Mouse (Mus musculus) heart, adult 2 months (tissue): Measurements from ENCODE around the gene A4galt. TPM values are rescaled to one million over a fixed set of nuclear protein-coding genes. Genes with fewer than 3 reads are reported as not detected.

Source experiments
- DNase-seq, 2 experiments: peaks; one replicate each; pipeline ENCODE4 v3.0.0; 2021
- H3K27ac ChIP-seq: fragments of 200-600 bp; 2 replicates; pipeline ENCODE4 v1.8.1; 2022
- H3K27me3 ChIP-seq: fragments of 200-500 bp; 2 replicates; pipeline ENCODE4 v1.6.1; 2012; ENCODE audit warnings: mild to moderate bottlenecking, low read length, inconsistent platforms, mixed read lengths; ENCODE audit not compliant: control insufficient read depth, insufficient read depth
- H3K36me3 ChIP-seq: fragments of 200-500 bp; 2 replicates; pipeline ENCODE4 v1.6.1; 2012; ENCODE audit warnings: low read length, inconsistent platforms; ENCODE audit not compliant: control insufficient read depth, insufficient read depth
- H3K4me1 ChIP-seq: fragments of 200-500 bp; 2 replicates; pipeline ENCODE4 v1.6.1; 2011; ENCODE audit warnings: low read length; ENCODE audit not compliant: control insufficient read depth, insufficient read depth
- H3K4me3 ChIP-seq: fragments of 200-600 bp; 2 replicates; pipeline ENCODE4 v1.8.1; 2022
- H3K79me2 ChIP-seq: fragments of 200-500 bp; replicated peaks from 2 replicates; pipeline ENCODE4 v1.6.1; 2012; ENCODE audit warnings: mild to moderate bottlenecking, inconsistent platforms, low read length, moderate library complexity, mixed read lengths; ENCODE audit not compliant: control insufficient read depth, insufficient read depth
- H3K9ac ChIP-seq: fragments of 200-500 bp; 2 replicates; pipeline ENCODE4 v1.6.1; 2012; ENCODE audit warnings: low read depth, mild to moderate bottlenecking, control low read depth, inconsistent platforms, low read length, mixed read lengths
- CTCF ChIP-seq: fragments of 200-600 bp; IDR thresholded peaks from 2 replicates; pipeline ENCODE4 v1.8.1; 2022; ENCODE audit warnings: antibody characterized with exemption, mild to moderate bottlenecking, moderate library complexity
- EP300 ChIP-seq: fragments of 200-500 bp; IDR thresholded peaks from 2 replicates; pipeline ENCODE4 v1.6.1; 2011; ENCODE audit warnings: low read depth, low read length, control low read depth; ENCODE audit not compliant: insufficient read depth
- POLR2A ChIP-seq: fragments of 200-500 bp; IDR thresholded peaks from 2 replicates; pipeline ENCODE4 v1.6.1; 2011; ENCODE audit warnings: mild to moderate bottlenecking, low read depth, low read length, control low read depth; ENCODE audit not compliant: insufficient read depth
- WGBS: fragments of 180-500 bp; shearing (Covaris S2); methylation state at CpG from one replicate; pipeline ENCODE4 v1.1.7; 2018; 5-methylcytosine and 5-hydroxymethylcytosine counted together
- intact Hi-C: fragments of 180-260 bp; cut with DNase I; formaldehyde crosslinking; loops from one replicate; pipeline ENCODE4 v1.15.1; 2025
- polyA plus RNA-seq: library from polyadenylated mRNA; depleted of rRNA; stranded (reverse); fragments of >200 nt; gene quantifications from 2 replicates; pipeline ENCODE4 v1.2.3, GENCODE M21; 2012
- total RNA-seq, 2 experiments: library from RNA; stranded (reverse); gene quantifications; 2 replicates each; pipeline ENCODE4 v1.2.3; 2021

The A4galt gene
- total and polyA plus RNA-seq, 3 experiments, result 5.2 to 14.9 (median 6.3) TPM

- Histone ChIP-seq H3K27me3 (no peaks in the 10 kb centered on the region), H3K4me1 (peaks cover 22% of the 10 kb centered on the region), H3K27ac (peak overlapping the region; percentile 40), H3K9ac (no peak overlapping the region), H3K79me2 (no peaks in the 10 kb centered on the region), H3K4me3 (no peak overlapping the region), H3K36me3 (peaks cover 2% of the 10 kb centered on the region; the same call in 1 of the 2 replicates)
- 54% methylated on average over 9 of the region's 9 CpGs for WGBS
- TF ChIP-seq POLR2A (no peak), EP300 (no peak), CTCF (no peak)
- intact Hi-C loops, result no loop called here
- peak in 1 of 2 experiments; percentile 31 for DNase-seq
These were observed 31.1 kb downstream of the A4galt start for GRCm38 (mm10) chr15:83220368-83221013.

GRCm38 (mm10) chr15:83215322-83216216, 36.0 kb downstream of the A4galt start:
- no peak for TF ChIP-seq EP300
- no peak for TF ChIP-seq POLR2A
- TF ChIP-seq CTCF, result no peak
- no peak overlapping the region for H3K9ac ChIP-seq
- WGBS, result 42% methylated on average over 5 of the region's 5 CpGs
- no peaks in the 10 kb centered on the region for H3K36me3 ChIP-seq
- no peaks in the 10 kb centered on the region for H3K27me3 ChIP-seq
- H3K4me3 ChIP-seq, result no peak overlapping the region
- peak overlapping the region; percentile 62 for H3K27ac ChIP-seq
- H3K79me2 ChIP-seq, result no peaks in the 10 kb centered on the region
- peaks cover under 1% of the 10 kb centered on the region for H3K4me1 ChIP-seq
- peak in 1 of 2 experiments; percentile 30 for DNase-seq
- intact Hi-C loops, result no loop called here

- WGBS, result 15% methylated on average over 11 of the region's 11 CpGs
- intact Hi-C loops, result loop anchor here (1.0 to 5.0 kb wide), 5 partner anchors 42 to 308 kb away; partner anchors contain the start of gene A4galt
- Histone ChIP-seq H3K4me1 (peaks cover 1% of the 10 kb centered on the region; the same call in 1 of the 2 replicates), H3K27me3 (no peaks in the 10 kb centered on the region), H3K36me3 (no peaks in the 10 kb centered on the region), H3K4me3 (peak overlapping the region; percentile 44), H3K79me2 (no peaks in the 10 kb centered on the region), H3K27ac (no peak overlapping the region), H3K9ac (peak overlapping the region; percentile 23)
- TF ChIP-seq POLR2A, result no peak
- TF ChIP-seq CTCF, result peak; percentile 92
- TF ChIP-seq EP300, result no peak
- DNase-seq, result peak; percentile 67 to 78
These were observed 41.3 kb downstream of the A4galt start for GRCm38 (mm10) chr15:83210229-83210628.

GRCm38 (mm10) chr15:83209719-83210118, 41.9 kb downstream of the A4galt start:
- peak overlapping the region; percentile 23 for H3K9ac ChIP-seq
- intact Hi-C loops, result loop anchor here (1.0 to 5.0 kb wide), 7 partner anchors 37 to 402 kb away; partner anchors contain the start of genes A4galt and Cyb5r3

GRCm38 (mm10) chr15:83209092-83209695, 42.4 kb downstream of the A4galt start:
- Histone ChIP-seq H3K27me3 (no peaks in the 10 kb centered on the region), H3K9ac (no peak overlapping the region), H3K4me1 (peaks cover 1% of the 10 kb centered on the region; the same call in 1 of the 2 replicates), H3K79me2 (no peaks in the 10 kb centered on the region), H3K27ac (no peak overlapping the region), H3K4me3 (no peak overlapping the region), H3K36me3 (no peaks in the 10 kb centered on the region)
- no peak for DNase-seq
- peak; percentile 47 for TF ChIP-seq CTCF
- TF ChIP-seq POLR2A, result no peak
- TF ChIP-seq EP300, result no peak
- intact Hi-C loops, result loop anchor here (5.0 kb wide), 2 partner anchors 37 to 402 kb away; partner anchors contain the start of gene Cyb5r3
- 53% methylated on average over 4 of the region's 4 CpGs for WGBS

More at GRCm38 (mm10) chr15:83209719-83210118, 41.9 kb downstream of the A4galt start:
- peak overlapping the region; percentile 44 for H3K4me3 ChIP-seq
- H3K36me3 ChIP-seq, result no peaks in the 10 kb centered on the region
- no peaks in the 10 kb centered on the region for H3K79me2 ChIP-seq
- H3K27ac ChIP-seq, result no peak overlapping the region
- peaks cover 1% of the 10 kb centered on the region; the same call in 1 of the 2 replicates for H3K4me1 ChIP-seq
- no peaks in the 10 kb centered on the region for H3K27me3 ChIP-seq
- TF ChIP-seq POLR2A (no peak), EP300 (no peak), CTCF (no peak)
- no peak for DNase-seq
- WGBS, result 8% methylated on average over 10 of the region's 10 CpGs
